Mouse (Mus musculus) intestine, embryonic 14.5 days (tissue): ENCODE data around the gene Senp2. TPM values are rescaled to one million over a fixed set of nuclear protein-coding genes. Genes with fewer than 3 reads are reported as not detected.

Experiments
- ATAC-seq: fragments of 200-750 bp; cut with Nextera tagmentation; replicated peaks from 2 replicates; pipeline ENCODE4 v1.8.0; 2017; ENCODE audit warnings: low read depth, moderate number of reproducible peaks, moderate TSS enrichment, moderate library complexity; ENCODE audit not compliant: low FRiP score, low TSS enrichment
- DNase-seq: peaks from one replicate; pipeline ENCODE4 v3.0.0-alpha.2; 2018; ENCODE audit warnings: low spot score
- H3K27ac ChIP-seq: fragments of 300-500 bp; sonication (generic); 2 replicates; pipeline ENCODE4 v1.5.1; 2014; ENCODE audit warnings: low read depth, mild to moderate bottlenecking, control low read depth
- H3K27me3 ChIP-seq: fragments of 300-500 bp; sonication (generic); replicated peaks from 2 replicates; pipeline ENCODE4 v1.6.1; 2014; ENCODE audit warnings: low read length, control low read depth; ENCODE audit not compliant: control insufficient read depth, insufficient read depth
- H3K36me3 ChIP-seq: fragments of 300-500 bp; sonication (generic); 2 replicates; pipeline ENCODE4 v1.6.1; 2014; ENCODE audit warnings: low read length, control low read depth; ENCODE audit not compliant: control insufficient read depth, insufficient read depth
- H3K4me1 ChIP-seq: fragments of 300-500 bp; sonication (generic); replicated peaks from 2 replicates; pipeline ENCODE4 v1.6.1; 2014; ENCODE audit warnings: low read length, control low read depth, mixed read lengths; ENCODE audit not compliant: control insufficient read depth, insufficient read depth
- H3K4me2 ChIP-seq: fragments of 300-500 bp; sonication (generic); 2 replicates; pipeline ENCODE4 v1.6.1; 2014; ENCODE audit warnings: low read length
- H3K4me3 ChIP-seq: fragments of 300-500 bp; sonication (generic); 2 replicates; pipeline ENCODE4 v1.5.1; 2014; ENCODE audit warnings: low read depth, low read length, control low read depth, mixed read lengths
- H3K9ac ChIP-seq: fragments of 300-500 bp; sonication (generic); 2 replicates; pipeline ENCODE4 v1.6.1; 2014; ENCODE audit warnings: mild to moderate bottlenecking, low read length
- H3K9me3 ChIP-seq: fragments of 300-500 bp; sonication (generic); 2 replicates; pipeline ENCODE4 v1.6.1; 2016; ENCODE audit warnings: low read length, control low read depth; ENCODE audit not compliant: control insufficient read depth
- WGBS: fragments of 180-500 bp; shearing (Covaris S2); extraction: QIAGEN DNeasy Blood & Tissue Kit; methylation state at CpG from one replicate; pipeline ENCODE4 v1.1.7; 2014; 5-methylcytosine and 5-hydroxymethylcytosine counted together
- polyA plus RNA-seq: library from polyadenylated mRNA; unstranded; fragments of >200 nt; fragmentation: Nextera tagmentation; extraction: Ambion mirVana; gene quantifications from 2 replicates; pipeline ENCODE4 v1.2.1, GENCODE M21; 2014

Gene Senp2
- polyA plus RNA-seq, 1 experiment from 2014 or later: 45.9 TPM

- ATAC-seq: no peak
- H3K4me3 ChIP-seq: no peak overlapping the region
- no peak overlapping the region for H3K9ac ChIP-seq
- H3K27ac ChIP-seq: no peak overlapping the region
- no peaks in the 10 kb centered on the region for H3K9me3 ChIP-seq
- no peak for DNase-seq
- no peaks in the 10 kb centered on the region for H3K36me3 ChIP-seq
- H3K27me3 ChIP-seq: no peaks in the 10 kb centered on the region
- H3K4me1 ChIP-seq: no peaks in the 10 kb centered on the region
- H3K4me2 ChIP-seq: no peak overlapping the region
- 95% methylated on average over 1 of the region's 1 CpGs for WGBS
Measured at GRCm38 (mm10) chr16:22095751-22096150, 86.5 kb downstream of the Senp2 start.

- Histone ChIP-seq H3K4me2 (no peak overlapping the region), H3K36me3 (0 out of 2 replicates have a peak, but pooled peaks cover 5% of the 10 kb centered on the region), H3K27me3 (no peaks in the 10 kb centered on the region), H3K9me3 (no peaks in the 10 kb centered on the region), H3K4me1 (no peaks in the 10 kb centered on the region), H3K9ac (no peak overlapping the region), H3K4me3 (no peak overlapping the region), H3K27ac (no peak overlapping the region)
- WGBS: 56% methylated on average over 7 of the region's 7 CpGs
- DNase-seq (peak; percentile 41), ATAC-seq (no peak)
Measured at GRCm38 (mm10) chr16:22097659-22098058, 88.4 kb downstream of the Senp2 start.

Other genes starting within 250 kb of the Senp2 start
- 4.2 and 4.8 TPM in 2 replicates for gene Ehhadh, start 221.7 kb upstream of the Senp2 start, polyA plus RNA-seq
- gene Map3k13, start 215.1 kb upstream of the Senp2 start, polyA plus RNA-seq: 1.4 and 1.7 TPM in 2 replicates
- gene Tmem41a, start 61.9 kb upstream of the Senp2 start, polyA plus RNA-seq: 65.4 and 68.5 TPM in 2 replicates
- 7.5 and 8.7 TPM in 2 replicates for gene Liph, start 13.8 kb upstream of the Senp2 start, polyA plus RNA-seq
- gene Igf2bp2, start 153.8 kb downstream of the Senp2 start, polyA plus RNA-seq: 139 and 152 TPM in 2 replicates